Mouse (Mus musculus) midbrain, embryonic 10.5 days (tissue): ENCODE data around the gene Csnk2b. TPM values are rescaled to one million over a fixed set of nuclear protein-coding genes. Genes with fewer than 3 reads are reported as not detected.

ENCODE experiments used
- DNase-seq: peaks from one replicate; pipeline ENCODE4 v3.0.0-alpha.2; 2017; ENCODE audit warnings: low spot score
- H3K27ac ChIP-seq: fragments of 300-500 bp; sonication (generic); replicated peaks from 2 replicates; pipeline ENCODE4 v1.5.1; 2016; ENCODE audit warnings: mild to moderate bottlenecking
- H3K27me3 ChIP-seq: fragments of 300-500 bp; sonication (generic); 2 replicates; pipeline ENCODE4 v1.6.1; 2016; ENCODE audit warnings: low read depth, mild to moderate bottlenecking; ENCODE audit not compliant: poor library complexity, severe bottlenecking
- H3K36me3 ChIP-seq: fragments of 300-500 bp; sonication (generic); 2 replicates; pipeline ENCODE4 v1.6.1; 2016; ENCODE audit warnings: mild to moderate bottlenecking, moderate library complexity
- H3K4me1 ChIP-seq: fragments of 300-500 bp; sonication (generic); 2 replicates; pipeline ENCODE4 v1.6.1; 2016
- H3K4me3 ChIP-seq: fragments of 300-500 bp; sonication (generic); 2 replicates; pipeline ENCODE4 v1.5.1; 2016; ENCODE audit warnings: mild to moderate bottlenecking, moderate library complexity
- H3K9me3 ChIP-seq: fragments of 300-500 bp; sonication (generic); replicated peaks from 2 replicates; pipeline ENCODE4 v1.6.1; 2016; ENCODE audit warnings: mild to moderate bottlenecking
- WGBS: fragments of 180-500 bp; shearing (Covaris S2); methylation state at CpG from one replicate; pipeline ENCODE4 v1.1.7; 2016; 5-methylcytosine and 5-hydroxymethylcytosine counted together
- polyA plus RNA-seq: library from polyadenylated mRNA; unstranded; fragments of >200 nt; fragmentation: Nextera tagmentation; extraction: Ambion mirVana; gene quantifications from 2 replicates; pipeline ENCODE4 v1.2.1, GENCODE M21; 2016

Csnk2b gene
- polyA plus RNA-seq, 1 experiment from 2014 or later = 306 TPM

GRCm38 (mm10) chr17:35104754-35105153 is 17.1 kb downstream of the Csnk2b start:
- 79% methylated on average over 6 of the region's 6 CpGs for WGBS
- H3K36me3 ChIP-seq = peaks cover 45% of the 10 kb centered on the region

GRCm38 (mm10) chr17:35104079-35104478 is 17.8 kb downstream of the Csnk2b start:
- Histone ChIP-seq H3K27me3 (no peaks in the 10 kb centered on the region), H3K4me3 (no peak overlapping the region), H3K4me1 (peaks cover 12% of the 10 kb centered on the region), H3K27ac (no peak overlapping the region), H3K9me3 (no peaks in the 10 kb centered on the region), H3K36me3 (peaks cover 51% of the 10 kb centered on the region)
- 93% methylated on average over 7 of the region's 7 CpGs for WGBS
- DNase-seq = no peak

More at GRCm38 (mm10) chr17:35104754-35105153, 17.1 kb downstream of the Csnk2b start:
- DNase-seq = no peak
- H3K9me3 ChIP-seq = no peaks in the 10 kb centered on the region
- H3K4me1 ChIP-seq = peaks cover 12% of the 10 kb centered on the region
- H3K4me3 ChIP-seq = no peak overlapping the region
- H3K27ac ChIP-seq = no peak overlapping the region
- H3K27me3 ChIP-seq = no peaks in the 10 kb centered on the region

- 71% methylated on average over 6 of the region's 6 CpGs for whole genome bisulfite sequencing
- Histone ChIP-seq H3K4me3 (no peak overlapping the region), H3K36me3 (peaks cover 60% of the 10 kb centered on the region), H3K27ac (no peak overlapping the region), H3K27me3 (no peaks in the 10 kb centered on the region), H3K9me3 (no peaks in the 10 kb centered on the region), H3K4me1 (peaks cover 12% of the 10 kb centered on the region)
- DNase-seq = no peak
These were observed 18.6 kb downstream of the Csnk2b start for GRCm38 (mm10) chr17:35103221-35103690.

- WGBS = 80% methylated on average over 8 of the region's 8 CpGs
- H3K27ac ChIP-seq = no peak overlapping the region
- no peak overlapping the region for H3K4me3 ChIP-seq
- H3K4me1 ChIP-seq = peaks cover 12% of the 10 kb centered on the region
- DNase-seq = no peak
- no peaks in the 10 kb centered on the region for H3K27me3 ChIP-seq
- no peaks in the 10 kb centered on the region for H3K9me3 ChIP-seq
- H3K36me3 ChIP-seq = peaks cover 68% of the 10 kb centered on the region
These were observed 19.6 kb downstream of the Csnk2b start for GRCm38 (mm10) chr17:35102299-35102698.

GRCm38 (mm10) chr17:35101161-35101560 is 20.7 kb downstream of the Csnk2b start:
- Histone ChIP-seq H3K4me3 (no peak overlapping the region), H3K36me3 (peaks cover 79% of the 10 kb centered on the region), H3K27me3 (no peaks in the 10 kb centered on the region), H3K4me1 (peaks cover 8% of the 10 kb centered on the region), H3K9me3 (no peaks in the 10 kb centered on the region), H3K27ac (no peak overlapping the region)
- 91% methylated on average over 11 of the region's 11 CpGs for WGBS
- DNase-seq = no peak

GRCm38 (mm10) chr17:35100196-35100765 is 21.6 kb downstream of the Csnk2b start:
- no peak overlapping the region for H3K27ac ChIP-seq
- no peaks in the 10 kb centered on the region for H3K4me1 ChIP-seq
- H3K9me3 ChIP-seq = no peaks in the 10 kb centered on the region
- H3K4me3 ChIP-seq = no peak overlapping the region
- DNase-seq = no peak
- peaks cover 88% of the 10 kb centered on the region for H3K36me3 ChIP-seq
- no peaks in the 10 kb centered on the region for H3K27me3 ChIP-seq
- WGBS = 77% methylated on average over 10 of the region's 10 CpGs

GRCm38 (mm10) chr17:35097164-35097655 is 24.6 kb downstream of the Csnk2b start:
- no peaks in the 10 kb centered on the region for H3K9me3 ChIP-seq
- no peak overlapping the region for H3K27ac ChIP-seq
- H3K27me3 ChIP-seq = no peaks in the 10 kb centered on the region
- no peak overlapping the region for H3K4me3 ChIP-seq
- H3K36me3 ChIP-seq = peaks cover 99% of the 10 kb centered on the region
- no peaks in the 10 kb centered on the region for H3K4me1 ChIP-seq
- 74% methylated on average over 12 of the region's 12 CpGs for WGBS
- no peak for DNase-seq

GRCm38 (mm10) chr17:35096597-35096996 is 25.3 kb downstream of the Csnk2b start:
- Histone ChIP-seq H3K9me3 (no peaks in the 10 kb centered on the region), H3K27me3 (no peaks in the 10 kb centered on the region), H3K36me3 (peaks cover 99% of the 10 kb centered on the region), H3K4me3 (no peak overlapping the region), H3K4me1 (no peaks in the 10 kb centered on the region), H3K27ac (no peak overlapping the region)
- 82% methylated on average over 12 of the region's 12 CpGs for WGBS
- DNase-seq = no peak

GRCm38 (mm10) chr17:35094475-35095365 is 27.1 kb downstream of the Csnk2b start:
- Histone ChIP-seq H3K27me3 (no peaks in the 10 kb centered on the region), H3K27ac (no peak overlapping the region), H3K4me1 (peaks cover 12% of the 10 kb centered on the region), H3K36me3 (peaks cover 93% of the 10 kb centered on the region), H3K9me3 (no peaks in the 10 kb centered on the region), H3K4me3 (no peak overlapping the region)
- DNase-seq = no peak
- 91% methylated on average over 15 of the region's 15 CpGs for WGBS

GRCm38 (mm10) chr17:35092403-35093198 is 29.3 kb downstream of the Csnk2b start:
- H3K36me3 ChIP-seq = peaks cover 73% of the 10 kb centered on the region
- H3K4me3 ChIP-seq = no peak overlapping the region

GRCm38 (mm10) chr17:35090166-35090932 is 31.5 kb downstream of the Csnk2b start:
- Histone ChIP-seq H3K36me3 (peaks cover 50% of the 10 kb centered on the region), H3K27me3 (no peaks in the 10 kb centered on the region), H3K27ac (peak overlapping the region; percentile 99; the same call in 1 of the 2 replicates), H3K4me3 (peak overlapping the region; percentile 82), H3K4me1 (peaks cover 14% of the 10 kb centered on the region), H3K9me3 (no peaks in the 10 kb centered on the region)
- 81% methylated on average over 8 of the region's 8 CpGs for WGBS
- no peak for DNase-seq

More at GRCm38 (mm10) chr17:35092403-35093198, 29.3 kb downstream of the Csnk2b start:
- 91% methylated on average over 14 of the region's 14 CpGs for WGBS
- Histone ChIP-seq H3K9me3 (no peaks in the 10 kb centered on the region), H3K4me1 (peaks cover 14% of the 10 kb centered on the region), H3K27me3 (no peaks in the 10 kb centered on the region), H3K27ac (no peak overlapping the region)
- DNase-seq = no peak
